Mouse (Mus musculus): Measurements from ENCODE around the gene Map3k7. TPM values are rescaled to one million over a fixed set of nuclear protein-coding genes. Genes with fewer than 3 reads are reported as not detected.

The Map3k7 gene
- total and polyA plus RNA-seq, 2 experiments from 2014 or later = 18.0 to 30.0 TPM

DNA sequence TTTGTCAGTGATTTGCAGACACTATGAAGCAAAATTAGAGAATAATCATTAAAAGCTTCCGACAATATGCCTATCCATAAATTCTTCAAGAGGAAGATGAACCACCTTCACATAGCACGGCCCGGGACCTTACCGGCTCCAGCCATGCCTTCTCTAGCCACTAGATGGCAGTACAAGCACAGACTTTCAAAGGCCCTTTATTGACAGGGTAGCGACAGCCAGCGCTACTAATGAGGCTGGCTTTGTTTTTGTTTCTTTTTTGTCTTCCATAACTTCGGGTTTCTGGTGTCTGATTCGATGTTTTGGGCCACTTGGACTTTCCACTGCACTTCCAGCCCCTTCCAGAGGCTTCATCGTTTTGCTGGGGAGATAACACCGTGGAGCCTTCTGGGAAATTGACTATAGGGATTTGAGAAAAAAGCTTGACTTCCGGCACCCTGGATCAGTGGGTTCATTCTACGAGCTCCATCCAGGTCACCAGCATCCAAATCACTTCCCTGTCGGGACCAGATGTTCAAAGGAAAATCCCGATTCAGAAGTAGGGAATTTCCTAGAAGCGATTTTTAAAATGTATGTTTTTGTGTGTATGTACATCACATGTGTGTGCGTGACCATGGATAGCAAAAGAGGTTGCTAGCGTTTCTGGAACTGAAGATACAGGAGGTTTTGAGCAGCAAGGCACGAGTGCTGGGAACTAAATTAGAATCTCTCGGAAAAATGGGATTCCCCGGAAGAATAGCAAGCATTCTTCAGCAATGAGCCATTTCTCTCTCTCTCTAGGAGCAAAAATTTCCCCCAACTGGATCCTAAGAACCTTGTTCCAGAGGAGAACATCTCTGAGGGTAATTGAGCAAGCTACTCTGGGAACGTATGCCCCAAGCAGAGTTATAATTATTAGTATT is 91.5 kb downstream of the Map3k7 start:
- 12% methylated on average over 21 of the region's 21 CpGs for WGBS
- Histone ChIP-seq H3K9me3 (replicated peaks; ENCODE audit: control insufficient read depth, low read length) (no peaks in the 10 kb centered on the region), H3K4me3 (ENCODE audit: low read depth, low read length) (peak overlapping the region; percentile 66), H3K4me2 (ENCODE audit: low read depth, low read length) (peak overlapping the region; percentile 83), H3K36me3 (replicated peaks; ENCODE audit: control insufficient read depth, insufficient read depth, low read length) (no peaks in the 10 kb centered on the region), H3K4me1 (ENCODE audit: control insufficient read depth, insufficient read depth) (no peaks in the 10 kb centered on the region), H3K9ac (replicated peaks; ENCODE audit: low read depth, low read length) (peak overlapping the region; percentile 39), H3K27me3 (ENCODE audit: control insufficient read depth, insufficient read depth, low read length) (no peaks in the 10 kb centered on the region), H3K27ac (ENCODE audit: low read depth) (0 out of 2 replicates have a peak overlapping the region, but pooled peaks have one; percentile 47)
- ATAC-seq (ENCODE audit: insufficient read depth, low read depth) (peak; percentile 84), DNase-seq (ENCODE audit: low spot score) (peak; percentile 66)
- TF ChIP-seq EP300 (IDR thresholded peaks at IDR 0.05; ENCODE audit: low read depth) = 0 out of 2 replicates have a peak, but pooled peaks have one; percentile 14
- TF ChIP-seq CTCF (IDR thresholded peaks at IDR 0.05; ENCODE audit: low read depth) = peak; percentile 94

DNA sequence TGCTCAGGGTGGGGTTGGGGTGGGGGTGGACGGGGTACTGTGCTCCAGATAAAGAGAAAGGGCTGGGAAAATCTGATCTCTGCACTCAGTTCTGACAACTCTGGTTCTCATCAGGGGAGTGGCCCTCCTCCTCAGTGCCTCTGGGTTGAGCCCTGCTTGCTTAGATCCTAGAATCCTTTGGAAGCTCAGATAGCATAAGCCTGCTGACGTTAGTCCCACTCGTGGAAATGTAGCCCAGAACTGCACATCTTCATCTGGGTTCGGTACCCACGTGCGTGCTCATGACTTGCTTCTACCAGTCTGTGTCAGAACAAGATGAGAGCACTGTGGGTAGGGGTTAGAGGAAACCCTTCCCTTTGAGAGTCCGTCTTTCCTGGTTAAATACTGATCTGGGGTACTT is 92.5 kb downstream of the Map3k7 start:
- Histone ChIP-seq H3K4me3 (ENCODE audit: low read depth, low read length) (no peak overlapping the region), H3K36me3 (replicated peaks; ENCODE audit: control insufficient read depth, insufficient read depth, low read length) (no peaks in the 10 kb centered on the region), H3K27me3 (ENCODE audit: control insufficient read depth, insufficient read depth, low read length) (no peaks in the 10 kb centered on the region), H3K9ac (replicated peaks; ENCODE audit: low read depth, low read length) (no peak overlapping the region), H3K9me3 (replicated peaks; ENCODE audit: control insufficient read depth, low read length) (no peaks in the 10 kb centered on the region), H3K27ac (ENCODE audit: low read depth) (no peak overlapping the region), H3K4me1 (ENCODE audit: control insufficient read depth, insufficient read depth) (no peaks in the 10 kb centered on the region), H3K4me2 (ENCODE audit: low read depth, low read length) (no peak overlapping the region; the same call in 1 of the 2 replicates)
- 68% methylated on average over 7 of the region's 7 CpGs for WGBS
- ATAC-seq (ENCODE audit: insufficient read depth, low read depth) (no peak), DNase-seq (ENCODE audit: low spot score) (no peak)
- no peak for TF ChIP-seq EP300 (IDR thresholded peaks at IDR 0.05; ENCODE audit: low read depth)
- no peak for TF ChIP-seq CTCF (IDR thresholded peaks at IDR 0.05; ENCODE audit: low read depth)

DNA sequence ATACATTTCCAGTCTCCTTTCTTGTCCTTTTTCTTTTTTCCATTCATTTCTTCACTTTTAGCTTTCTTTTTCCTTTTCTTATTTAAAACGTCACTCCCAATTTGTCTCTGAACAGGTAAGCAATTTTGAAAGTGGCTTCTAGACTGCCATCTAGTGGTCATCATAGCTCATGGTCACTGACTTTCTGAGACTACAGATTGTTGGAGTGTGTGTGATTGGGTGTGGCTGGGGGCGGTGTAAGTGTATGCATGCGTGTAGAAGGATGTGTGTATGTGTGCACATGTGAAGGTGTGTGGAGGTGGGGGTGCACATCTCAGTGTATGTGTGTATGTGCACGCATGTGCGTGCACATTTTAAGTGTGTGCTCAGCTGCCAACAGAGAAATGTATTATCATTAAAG is 93.2 kb downstream of the Map3k7 start:
- 51% methylated on average over 5 of the region's 5 CpGs for WGBS
- Histone ChIP-seq H3K27ac (ENCODE audit: low read depth) (no peak overlapping the region), H3K36me3 (replicated peaks; ENCODE audit: control insufficient read depth, insufficient read depth, low read length) (no peaks in the 10 kb centered on the region), H3K9ac (replicated peaks; ENCODE audit: low read depth, low read length) (no peak overlapping the region), H3K4me2 (ENCODE audit: low read depth, low read length) (no peak overlapping the region), H3K27me3 (ENCODE audit: control insufficient read depth, insufficient read depth, low read length) (no peaks in the 10 kb centered on the region), H3K4me3 (ENCODE audit: low read depth, low read length) (no peak overlapping the region), H3K4me1 (ENCODE audit: control insufficient read depth, insufficient read depth) (no peaks in the 10 kb centered on the region), H3K9me3 (replicated peaks; ENCODE audit: control insufficient read depth, low read length) (no peaks in the 10 kb centered on the region)
- ATAC-seq (ENCODE audit: insufficient read depth, low read depth) (peak; percentile 56; the same call in 1 of the 2 replicates), DNase-seq (ENCODE audit: low spot score) (peak; percentile 46)
- TF ChIP-seq CTCF (IDR thresholded peaks at IDR 0.05; ENCODE audit: low read depth) = peak; percentile 70
- no peak for TF ChIP-seq EP300 (IDR thresholded peaks at IDR 0.05; ENCODE audit: low read depth)

DNA sequence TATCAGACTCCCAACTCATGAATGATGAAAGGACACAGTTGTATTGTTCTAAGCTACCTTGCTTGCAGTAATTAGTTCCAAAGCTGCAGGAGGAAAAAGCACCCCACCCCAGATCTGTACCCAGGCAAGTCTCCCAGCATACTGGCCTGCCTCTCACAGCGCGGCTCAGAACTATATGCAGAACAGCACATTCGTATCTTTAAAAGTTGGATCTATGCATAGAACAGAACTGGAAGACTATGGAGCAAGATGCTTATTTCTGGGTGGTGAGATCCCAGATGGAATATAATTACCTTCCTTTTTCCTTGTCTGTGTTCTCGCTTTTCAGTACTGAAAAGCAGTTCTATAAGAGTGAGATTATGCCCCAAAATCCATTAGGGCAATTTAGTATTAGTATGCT is 96.8 kb downstream of the Map3k7 start:
- DNase-seq (ENCODE audit: low spot score) (no peak), ATAC-seq (ENCODE audit: insufficient read depth, low read depth) (no peak)
- Histone ChIP-seq H3K4me3 (ENCODE audit: low read depth, low read length) (no peak overlapping the region), H3K36me3 (replicated peaks; ENCODE audit: control insufficient read depth, insufficient read depth, low read length) (no peaks in the 10 kb centered on the region), H3K9me3 (replicated peaks; ENCODE audit: control insufficient read depth, low read length) (no peaks in the 10 kb centered on the region), H3K27me3 (ENCODE audit: control insufficient read depth, insufficient read depth, low read length) (no peaks in the 10 kb centered on the region), H3K4me2 (ENCODE audit: low read depth, low read length) (no peak overlapping the region), H3K4me1 (ENCODE audit: control insufficient read depth, insufficient read depth) (no peaks in the 10 kb centered on the region), H3K27ac (ENCODE audit: low read depth) (no peak overlapping the region), H3K9ac (replicated peaks; ENCODE audit: low read depth, low read length) (no peak overlapping the region)
- no peak for TF ChIP-seq EP300 (IDR thresholded peaks at IDR 0.05; ENCODE audit: low read depth)
- TF ChIP-seq CTCF (IDR thresholded peaks at IDR 0.05; ENCODE audit: low read depth) = no peak
- 85% methylated on average over 4 of the region's 4 CpGs for WGBS

DNA sequence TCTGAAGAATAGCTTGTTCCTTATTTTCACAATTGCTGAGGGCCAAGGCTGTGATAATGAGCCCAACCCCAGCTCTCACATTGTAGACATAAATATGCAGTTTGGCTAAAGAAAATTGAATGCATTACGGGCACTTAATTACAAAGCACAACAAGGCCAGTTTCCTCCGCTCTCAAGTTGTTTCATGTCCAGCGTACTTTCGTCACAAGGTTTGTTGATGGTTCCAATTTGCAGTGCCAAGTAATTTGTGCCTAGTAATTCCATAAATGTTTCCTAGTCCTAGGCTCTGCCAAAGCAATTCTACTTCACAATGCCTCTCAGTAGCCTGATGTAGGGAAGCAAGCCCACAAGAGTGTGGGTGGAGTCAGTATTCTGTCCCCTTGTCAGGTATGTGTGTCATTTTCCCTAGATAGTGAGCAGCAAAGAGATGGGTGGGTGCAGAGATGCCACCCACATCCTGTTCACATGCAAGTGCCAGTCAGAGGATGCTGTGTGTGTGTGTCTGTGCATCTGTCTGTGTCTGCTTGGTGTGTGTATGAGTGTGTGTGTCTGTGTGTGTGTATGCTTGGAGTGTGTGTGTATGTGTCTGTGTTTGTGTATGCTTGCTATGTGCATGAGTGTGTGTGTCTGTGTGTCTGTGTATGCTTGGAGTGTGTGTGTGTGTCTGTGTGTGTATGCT is 98.6 kb downstream of the Map3k7 start:
- Histone ChIP-seq H3K36me3 (replicated peaks; ENCODE audit: control insufficient read depth, insufficient read depth, low read length) (no peaks in the 10 kb centered on the region), H3K9ac (replicated peaks; ENCODE audit: low read depth, low read length) (no peak overlapping the region), H3K27ac (ENCODE audit: low read depth) (no peak overlapping the region), H3K4me2 (ENCODE audit: low read depth, low read length) (no peak overlapping the region), H3K4me1 (ENCODE audit: control insufficient read depth, insufficient read depth) (no peaks in the 10 kb centered on the region), H3K4me3 (ENCODE audit: low read depth, low read length) (no peak overlapping the region), H3K9me3 (replicated peaks; ENCODE audit: control insufficient read depth, low read length) (no peaks in the 10 kb centered on the region), H3K27me3 (ENCODE audit: control insufficient read depth, insufficient read depth, low read length) (no peaks in the 10 kb centered on the region)
- WGBS = 70% methylated on average over 4 of the region's 4 CpGs
- ATAC-seq (ENCODE audit: insufficient read depth, low read depth) = no peak
- DNase-seq (ENCODE audit: low spot score) = no peak
- TF ChIP-seq CTCF (IDR thresholded peaks at IDR 0.05; ENCODE audit: low read depth) (no peak), EP300 (IDR thresholded peaks at IDR 0.05; ENCODE audit: low read depth) (no peak)

Data from heart, postnatal 0 days (tissue).